Mouse (Mus musculus) spleen, adult 2 months (tissue): Measurements from ENCODE around the gene Nlgn2. TPM values are rescaled to one million over a fixed set of nuclear protein-coding genes. Genes with fewer than 3 reads are reported as not detected.

Experiments used
- DNase-seq, 2 experiments: peaks; one replicate each; pipeline versions ENCODE4 v3.0.0 to v3.0.0-alpha.2; 2012 to 2021; ENCODE audit warnings: low spot score in 2 of 2, low read depth in 1 of 2
- H3K27ac ChIP-seq: fragments of 200-500 bp; 2 replicates; pipeline ENCODE4 v1.5.1; 2012; ENCODE audit warnings: low read length, inconsistent platforms; ENCODE audit not compliant: insufficient read depth
- H3K27me3 ChIP-seq: fragments of 200-500 bp; 2 replicates; pipeline ENCODE4 v1.6.1; 2012; ENCODE audit warnings: mild to moderate bottlenecking, moderate library complexity, low read length, inconsistent platforms; ENCODE audit not compliant: control insufficient read depth, insufficient read depth
- H3K36me3 ChIP-seq: fragments of 200-500 bp; 2 replicates; pipeline ENCODE4 v1.6.1; 2012; ENCODE audit warnings: mild to moderate bottlenecking, low read length, inconsistent platforms; ENCODE audit not compliant: control insufficient read depth, insufficient read depth
- H3K4me1 ChIP-seq: fragments of 200-500 bp; 2 replicates; pipeline ENCODE4 v1.6.1; 2011; ENCODE audit warnings: inconsistent platforms; ENCODE audit not compliant: control insufficient read depth, insufficient read depth, insufficient read length
- H3K4me3 ChIP-seq: fragments of 200-500 bp; 2 replicates; pipeline ENCODE4 v1.5.1; 2011; ENCODE audit warnings: mild to moderate bottlenecking, inconsistent platforms; ENCODE audit not compliant: insufficient read depth, insufficient read length; ENCODE audit errors: extremely low read depth
- CTCF ChIP-seq: fragments of 200-500 bp; IDR thresholded peaks from 2 replicates; pipeline ENCODE4 v1.5.1; 2011; ENCODE audit warnings: mild to moderate bottlenecking, inconsistent platforms; ENCODE audit not compliant: insufficient read depth, insufficient read length, insufficient replicate concordance; ENCODE audit errors: extremely low read depth
- POLR2A ChIP-seq: fragments of 200-500 bp; IDR thresholded peaks from 2 replicates; pipeline ENCODE4 v1.6.1; 2011; ENCODE audit warnings: low read depth, low read length, inconsistent platforms
- WGBS: fragments of 180-500 bp; shearing (Covaris S2); methylation state at CpG from one replicate; pipeline ENCODE4 v1.1.7; 2018; 5-methylcytosine and 5-hydroxymethylcytosine counted together
- polyA plus RNA-seq: library from polyadenylated mRNA; depleted of rRNA; stranded (reverse); fragments of >200 nt; gene quantifications from 2 replicates; pipeline ENCODE4 v1.2.3, GENCODE M21; 2012

The Nlgn2 gene
- polyA plus RNA-seq, 1 experiment, result 9.1 TPM

DNA sequence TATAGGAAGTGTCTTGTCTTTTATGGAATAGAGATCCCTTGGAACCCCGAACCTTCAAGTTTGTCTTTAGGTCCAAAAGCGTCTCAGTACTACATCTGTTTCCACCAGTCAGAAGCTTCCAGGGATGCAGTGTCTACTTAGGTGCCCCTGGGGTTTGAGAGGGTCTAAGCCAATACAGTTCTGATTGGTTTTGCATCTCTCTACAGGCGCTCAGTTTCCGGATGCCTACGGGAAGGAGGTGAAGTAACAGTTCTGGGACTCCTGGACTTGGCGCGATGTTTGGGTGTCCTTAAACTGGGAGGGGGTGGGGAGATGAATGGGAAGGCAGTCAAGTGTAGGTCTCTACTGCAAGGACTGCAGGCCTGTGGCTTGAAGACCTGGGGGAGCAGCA, 1.1 kb upstream of the Nlgn2 start:
- H3K27me3 ChIP-seq, result peaks cover 13% of the 10 kb centered on the region
- H3K36me3 ChIP-seq, result no peaks in the 10 kb centered on the region
- TF ChIP-seq CTCF (no peak), POLR2A (no peak)
- H3K4me1 ChIP-seq, result peaks cover 10% of the 10 kb centered on the region
- WGBS, result 2% methylated on average over 7 of the region's 7 CpGs
- H3K27ac ChIP-seq, result peak overlapping the region; percentile 46
- H3K4me3 ChIP-seq, result peak overlapping the region; percentile 76
- no peak for DNase-seq

DNA sequence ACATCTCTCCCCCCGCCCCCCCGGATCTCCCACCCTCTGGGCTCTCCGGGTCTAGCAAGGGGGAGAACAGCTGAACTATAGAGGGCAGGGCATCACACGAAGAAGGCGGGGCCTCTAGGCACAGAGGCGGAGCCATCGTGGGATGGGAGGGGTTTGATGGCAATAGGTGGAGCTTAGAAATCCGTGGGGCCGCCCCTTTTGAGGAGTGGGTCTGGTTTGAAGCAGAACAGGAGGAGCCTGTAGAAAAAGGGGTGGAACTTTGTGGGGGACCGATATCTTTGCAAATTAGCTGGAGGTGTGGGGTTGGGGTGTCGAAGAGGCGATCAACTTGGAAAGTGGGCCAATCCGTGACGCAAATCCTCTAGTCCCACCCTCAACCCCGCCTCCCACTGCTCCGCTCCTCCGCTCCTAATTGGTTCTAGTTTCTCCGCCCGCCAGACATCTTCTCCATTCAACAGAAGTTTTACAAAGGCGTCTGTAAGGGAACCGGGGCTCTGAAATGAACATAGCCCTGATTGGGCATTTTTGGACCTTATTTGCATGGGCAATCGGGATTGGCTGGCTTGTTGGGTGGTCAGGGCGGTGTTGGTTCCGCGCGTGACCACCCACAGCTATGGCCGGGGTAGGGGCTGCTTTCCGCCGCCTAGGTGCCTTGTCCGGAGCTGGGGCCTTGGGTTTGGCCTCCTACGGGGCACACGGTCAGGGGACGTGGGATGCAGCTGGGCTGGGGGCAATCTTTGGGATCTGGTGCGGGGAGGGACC, 549 bp upstream of the Nlgn2 start, which contains the start of gene Tmem256:
Gene Tmem256 (plus strand): TSS at position 563 of the 762 bp plus-strand sequence.
- Histone ChIP-seq H3K4me1 (peaks cover 10% of the 10 kb centered on the region), H3K36me3 (no peaks in the 10 kb centered on the region), H3K27ac (peak within 1 kb of the TSS; percentile 46), H3K4me3 (peak within 1 kb of the TSS; percentile 76), H3K27me3 (peaks cover 13% of the 10 kb centered on the region)
- DNase-seq, result peak; percentile 79 to 91
- TF ChIP-seq POLR2A (peak; percentile 35), CTCF (no peak)
- WGBS, result under 1% methylated on average over 34 of the region's 34 CpGs

DNA sequence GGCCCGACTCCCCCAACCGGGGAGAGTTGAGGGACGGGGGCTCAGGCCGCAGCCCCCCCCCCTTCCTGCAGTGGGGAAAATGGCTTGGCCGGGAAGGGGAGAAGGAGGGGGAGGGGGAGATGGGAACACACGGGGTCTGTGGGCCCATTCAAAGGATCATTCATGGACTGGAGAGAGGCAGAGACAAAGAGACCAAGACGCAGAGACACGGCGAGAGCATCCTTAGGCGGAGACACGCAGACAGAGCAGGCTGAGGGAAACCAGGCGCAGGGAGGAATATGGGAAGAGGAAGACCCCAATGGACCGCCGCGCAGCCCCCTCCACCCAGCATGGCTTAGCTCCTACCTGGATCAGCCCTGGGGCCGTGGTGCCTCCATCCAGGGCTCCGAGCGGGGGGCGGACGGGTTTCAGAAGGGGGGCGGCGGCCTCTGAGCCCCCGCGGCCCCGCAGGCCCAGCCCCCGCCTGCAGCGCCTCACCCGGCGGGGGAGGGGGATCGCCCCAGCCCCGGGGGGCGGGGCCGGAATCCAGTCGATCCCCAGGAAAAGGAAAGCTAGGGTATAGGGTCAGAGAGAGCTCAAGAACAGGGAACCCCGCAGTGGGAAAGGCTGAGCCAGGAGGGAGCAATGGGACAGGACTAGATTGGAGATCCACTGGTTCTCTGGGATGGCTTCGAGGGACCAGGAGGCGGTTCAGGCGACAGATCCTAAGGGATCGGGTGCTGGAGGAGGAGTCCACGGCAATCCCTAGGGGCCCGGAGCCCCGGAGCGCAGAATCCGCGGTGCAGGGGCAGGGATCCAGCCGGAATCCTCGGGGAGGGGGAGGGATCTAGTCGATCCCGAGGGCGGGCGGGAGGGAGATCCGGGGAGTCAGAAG, 644 bp downstream of the Nlgn2 start:
- 6% methylated on average over 49 of the region's 52 CpGs for WGBS
- Histone ChIP-seq H3K27me3 (peaks cover 13% of the 10 kb centered on the region), H3K36me3 (no peaks in the 10 kb centered on the region), H3K27ac (no peak overlapping the region), H3K4me1 (peaks cover 10% of the 10 kb centered on the region), H3K4me3 (peak overlapping the region; percentile 76)
- TF ChIP-seq CTCF (no peak), POLR2A (no peak)
- no peak for DNase-seq

DNA sequence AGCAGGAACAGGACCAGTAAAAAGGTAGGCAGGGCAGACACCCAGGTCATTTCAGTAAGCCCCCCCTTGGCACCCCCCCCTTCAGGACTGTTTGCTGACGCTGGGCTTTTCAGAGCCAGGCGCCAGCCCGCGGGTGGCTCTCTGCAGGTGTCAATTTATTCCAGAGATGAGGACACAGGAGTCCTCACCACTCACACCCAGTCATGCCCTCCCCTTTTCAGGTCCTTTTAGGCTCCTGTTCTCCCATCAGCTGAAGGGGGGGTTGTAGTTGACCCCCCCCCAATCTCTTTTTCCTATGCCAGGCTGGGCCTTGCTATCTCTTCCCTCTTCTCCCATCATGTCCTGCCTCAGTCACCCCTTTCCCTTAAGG, 1.6 kb downstream of the Nlgn2 start:
- H3K27ac ChIP-seq, result no peak overlapping the region
- no peak for DNase-seq
- 62% methylated on average over 4 of the region's 4 CpGs for WGBS
- H3K36me3 ChIP-seq, result no peaks in the 10 kb centered on the region
- peaks cover 13% of the 10 kb centered on the region for H3K27me3 ChIP-seq
- H3K4me1 ChIP-seq, result peaks cover 10% of the 10 kb centered on the region
- no peak for TF ChIP-seq POLR2A
- TF ChIP-seq CTCF, result no peak
- no peak overlapping the region for H3K4me3 ChIP-seq

DNA sequence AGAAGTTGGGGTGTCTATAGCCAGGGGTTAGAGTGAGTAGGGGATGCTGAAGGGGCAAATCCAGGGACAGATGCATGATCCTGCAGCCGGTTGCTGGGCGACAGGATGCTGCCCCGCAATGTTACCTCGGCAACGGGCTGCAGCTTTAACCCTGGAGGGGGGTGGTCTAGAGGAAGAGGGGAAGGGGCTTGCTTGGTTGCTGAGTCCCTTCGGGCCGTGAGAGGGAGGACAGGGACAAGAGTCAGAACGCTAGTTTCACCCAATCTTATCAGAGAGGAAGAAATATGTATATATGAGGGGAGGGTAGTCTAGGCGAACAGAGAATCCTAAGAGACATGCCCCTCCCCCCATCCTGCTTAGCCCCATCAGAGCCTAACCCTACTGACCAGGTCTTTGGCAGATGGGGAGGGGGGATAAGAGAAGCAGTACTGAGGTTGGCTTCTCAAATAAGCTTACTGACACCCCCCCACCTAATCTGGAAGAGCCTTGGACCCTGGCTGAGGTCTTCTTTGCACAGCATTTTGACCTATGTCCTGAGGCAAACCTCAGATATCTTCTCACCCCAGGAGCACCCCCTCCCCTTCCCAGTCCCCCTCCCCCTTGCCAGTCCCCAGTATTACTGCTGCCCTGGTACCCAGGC, 2.1 kb downstream of the Nlgn2 start:
- 82% methylated on average over 9 of the region's 9 CpGs for WGBS
- no peaks in the 10 kb centered on the region for H3K36me3 ChIP-seq
- H3K27ac ChIP-seq, result no peak overlapping the region
- no peak overlapping the region for H3K4me3 ChIP-seq
- TF ChIP-seq CTCF (no peak), POLR2A (no peak)
- peaks cover 13% of the 10 kb centered on the region for H3K27me3 ChIP-seq
- no peak for DNase-seq
- H3K4me1 ChIP-seq, result peaks cover 10% of the 10 kb centered on the region

DNA sequence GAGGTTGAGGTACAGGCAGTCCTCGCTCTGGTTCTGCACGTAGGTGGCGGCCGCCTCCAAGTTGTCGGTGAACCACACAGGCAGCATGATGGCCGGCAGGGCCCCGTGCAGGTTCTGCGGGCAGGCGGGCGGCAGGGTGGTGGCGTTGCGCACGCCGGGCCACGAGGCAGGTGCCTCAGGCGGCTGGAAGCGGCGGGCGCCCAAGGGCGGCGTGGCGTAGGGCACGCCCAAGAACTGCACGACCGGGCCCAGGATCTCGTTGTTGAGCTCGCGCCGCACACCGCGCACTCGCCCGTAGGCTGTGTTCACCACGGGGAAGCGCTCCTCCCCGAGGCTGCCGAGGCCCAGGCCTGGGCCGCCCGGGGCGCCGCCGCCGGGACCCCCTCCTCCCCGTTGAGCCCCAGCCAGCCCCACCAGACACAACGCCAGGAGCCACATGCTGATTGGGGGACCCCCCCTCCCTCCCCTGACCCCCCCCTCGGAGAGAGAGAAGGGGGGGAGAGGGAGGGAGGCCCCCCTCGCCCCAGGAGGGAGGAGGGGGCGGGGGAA, 3.5 kb downstream of the Nlgn2 start:
- peak in 1 of 2 experiments; percentile 39 for DNase-seq
- 9% methylated on average over 44 of the region's 48 CpGs for WGBS
- peak overlapping the region; percentile 27; the same call in 1 of the 2 replicates for H3K4me3 ChIP-seq
- H3K36me3 ChIP-seq, result no peaks in the 10 kb centered on the region
- H3K4me1 ChIP-seq, result peaks cover 10% of the 10 kb centered on the region
- TF ChIP-seq CTCF (no peak), POLR2A (no peak)
- peaks cover 13% of the 10 kb centered on the region for H3K27me3 ChIP-seq
- H3K27ac ChIP-seq, result no peak overlapping the region
